Mouse (Mus musculus) T-cell, adult 2 months (primary cell): ENCODE results near the gene Tsen34.

Source experiments
- DNase-seq: peaks from one replicate; pipeline ENCODE4 v3.0.0; 2022; ENCODE audit warnings: low spot score

Gene Tsen34

DNA sequence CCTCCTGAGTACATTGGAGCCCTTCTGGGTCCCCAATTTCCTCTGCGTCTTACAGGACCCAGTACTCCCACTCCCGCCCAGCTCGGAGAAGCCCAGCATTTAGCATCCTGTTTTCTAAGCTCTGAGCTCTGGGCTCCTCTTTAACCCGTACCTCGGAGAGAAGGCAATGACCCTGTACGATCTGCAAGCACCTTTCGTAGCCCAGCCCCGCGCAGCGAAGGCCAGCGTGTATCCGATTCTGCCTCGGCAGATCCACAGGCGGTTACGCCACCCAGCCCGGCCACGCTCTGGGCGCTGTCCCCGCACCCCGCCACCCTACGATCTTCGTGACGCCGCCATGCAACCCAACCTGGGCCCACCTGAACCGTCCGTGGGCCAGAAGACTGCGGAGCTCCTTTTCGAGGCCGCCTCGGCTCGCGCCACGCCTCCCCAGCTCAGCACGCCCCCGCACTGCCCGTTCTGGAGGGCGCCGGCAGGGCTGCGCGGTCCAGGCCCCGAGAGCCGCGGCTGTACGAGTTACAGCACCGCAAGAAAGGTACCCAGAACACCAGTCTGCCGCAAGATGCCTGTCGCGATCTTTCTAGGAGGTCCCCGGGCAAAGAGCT, at the start of gene Tsen34:
TSS of gene Tsen34 (plus strand) at position 482 of the 605 bp plus-strand sequence.
- no peak for DNase-seq

DNA sequence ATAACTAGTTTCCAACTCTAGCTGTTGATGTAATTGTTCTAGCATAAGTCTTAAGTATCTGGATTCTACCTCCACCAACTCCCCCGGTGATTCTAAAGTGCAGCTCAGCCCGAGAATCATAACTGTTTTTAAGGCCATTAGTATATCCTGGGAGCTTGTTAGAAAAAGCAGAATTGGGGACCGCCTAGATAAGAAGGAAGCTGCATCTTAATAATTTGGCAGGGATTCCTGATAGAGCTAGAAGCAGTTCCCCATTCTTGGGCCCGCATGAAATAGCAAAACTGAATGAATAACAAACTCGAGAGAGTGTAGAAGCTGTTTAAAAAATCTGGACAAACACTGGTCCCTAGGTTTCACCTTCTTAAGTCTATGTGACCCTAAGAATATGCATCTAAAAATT, 49.3 kb upstream of the Tsen34 start:
- DNase-seq, result no peak

DNA sequence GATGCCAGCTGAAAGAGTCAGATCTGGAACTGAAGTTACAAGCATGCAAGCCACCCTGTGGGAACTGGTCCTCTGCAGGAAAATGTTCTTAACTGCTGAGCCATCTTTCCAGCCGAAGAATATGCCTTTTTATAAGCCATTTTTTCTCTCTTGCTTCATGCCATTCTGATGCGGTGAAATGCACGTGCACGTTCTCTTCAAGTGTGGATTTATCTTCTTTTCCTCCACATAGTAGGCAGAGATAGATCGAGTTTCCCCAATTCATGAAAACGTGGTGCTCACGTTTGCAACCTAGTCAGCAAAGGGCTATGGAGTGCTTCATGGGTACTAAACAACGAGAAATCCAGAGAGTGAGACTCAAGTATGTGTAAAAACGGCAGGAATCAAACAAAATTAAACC, 48.8 kb upstream of the Tsen34 start:
- DNase-seq, result no peak

DNA sequence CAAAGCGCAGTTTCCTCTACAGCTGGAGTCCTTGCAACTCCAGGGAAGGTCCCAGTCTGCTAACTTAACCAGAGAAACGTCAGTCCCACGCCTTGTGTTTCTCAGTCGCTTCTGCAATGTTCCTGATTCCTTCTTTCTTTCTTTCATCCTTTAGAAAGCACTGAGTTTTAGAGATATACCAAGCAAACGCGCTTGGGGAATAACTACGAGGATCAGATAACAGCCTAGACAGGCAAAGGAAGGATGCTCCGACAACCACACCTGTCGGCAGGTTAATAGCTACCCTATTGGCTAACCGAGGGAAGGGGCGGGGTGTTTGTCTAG, 48.4 kb upstream of the Tsen34 start:
- no peak for DNase-seq

DNA sequence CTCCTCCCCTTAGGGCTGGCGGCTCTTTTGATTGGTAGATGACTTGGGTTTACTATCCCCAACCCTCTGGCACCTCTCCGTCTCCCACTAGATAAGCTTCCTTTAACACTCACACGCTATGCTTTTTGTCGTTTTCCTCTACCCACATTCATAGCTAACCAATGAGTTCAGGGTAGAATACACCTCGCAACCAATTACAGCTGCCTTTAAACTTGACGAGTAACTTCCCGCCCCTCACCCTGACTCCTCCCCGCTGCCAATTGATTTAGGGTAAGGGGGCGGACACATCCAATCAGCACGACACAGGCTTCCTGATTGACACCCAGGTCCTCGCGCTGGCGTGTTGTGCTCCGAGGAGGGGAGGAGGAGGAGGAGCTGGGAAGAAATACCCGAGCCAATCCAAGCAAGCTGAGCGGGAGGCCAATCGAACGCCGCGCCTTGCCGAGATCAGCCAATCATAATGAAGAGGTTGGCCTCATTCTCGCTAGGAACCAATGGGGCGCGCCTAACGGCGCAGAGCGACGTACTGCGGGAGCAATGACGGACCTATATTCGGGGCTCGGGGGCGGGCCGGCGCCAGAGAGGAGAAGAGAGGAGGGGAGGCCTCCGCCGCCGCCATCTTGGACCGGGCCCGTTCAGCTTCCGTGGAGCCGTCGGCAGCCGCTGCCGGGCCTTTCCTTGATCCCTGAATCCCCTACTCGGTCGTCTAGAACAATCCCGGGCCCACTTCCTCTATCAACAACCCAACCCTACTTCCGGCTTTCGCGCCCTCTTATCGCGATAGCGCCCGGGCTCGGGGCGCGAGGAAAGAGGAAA, 47.8 kb upstream of the Tsen34 start, which contains the start of gene Cnot3:
TSS of gene Cnot3 (plus strand) at position 597 of the 816 bp plus-strand sequence.
- peak; percentile 100 for DNase-seq

DNA sequence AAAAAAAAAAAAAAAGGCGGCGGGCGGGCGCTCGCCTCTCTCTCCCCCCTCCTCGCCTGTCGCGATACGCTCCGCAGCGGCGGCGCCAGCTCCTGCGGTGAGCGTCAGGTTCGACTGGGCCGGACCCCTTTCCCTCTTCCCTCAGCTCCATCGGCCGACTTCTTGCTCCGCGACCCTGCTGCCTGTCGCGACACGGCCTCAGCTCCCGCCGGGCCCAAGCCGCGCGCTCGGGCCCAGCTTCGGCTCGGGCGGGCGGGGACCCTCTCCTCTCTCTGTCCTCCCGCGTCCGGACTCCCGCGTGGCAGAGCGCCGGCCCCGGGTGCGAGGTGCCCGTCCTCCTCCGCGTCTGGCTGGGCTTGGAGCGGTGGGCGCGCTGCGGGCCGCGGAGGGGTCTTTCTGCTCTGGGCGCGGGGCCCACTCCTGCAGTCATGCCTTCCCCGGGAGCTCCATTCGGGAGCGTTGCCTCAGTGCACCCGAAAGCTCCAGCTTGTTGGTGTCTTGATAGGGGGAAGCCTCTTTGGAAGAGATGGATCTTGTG, 47.1 kb upstream of the Tsen34 start:
- DNase-seq, result no peak

DNA sequence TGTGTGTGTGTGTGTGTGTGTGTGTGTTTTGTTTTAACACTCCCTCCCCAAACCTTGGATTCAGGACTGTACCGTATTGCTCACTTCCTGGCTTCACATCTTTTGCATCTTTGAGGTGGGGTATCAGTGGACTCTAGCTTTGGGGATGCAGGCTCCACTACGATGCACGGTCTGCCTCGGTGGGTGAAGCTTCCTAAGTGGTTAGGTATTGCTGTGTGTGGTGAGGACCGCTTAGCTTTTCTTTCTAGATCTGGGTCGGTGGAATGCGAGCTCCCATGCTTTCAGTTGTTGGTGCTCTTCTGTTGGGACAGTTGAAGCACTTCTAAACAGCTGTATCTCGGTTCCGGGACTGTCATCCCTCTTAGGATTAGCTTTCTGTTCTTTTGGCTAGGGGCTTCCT, 46.5 kb upstream of the Tsen34 start:
- DNase-seq, result no peak

DNA sequence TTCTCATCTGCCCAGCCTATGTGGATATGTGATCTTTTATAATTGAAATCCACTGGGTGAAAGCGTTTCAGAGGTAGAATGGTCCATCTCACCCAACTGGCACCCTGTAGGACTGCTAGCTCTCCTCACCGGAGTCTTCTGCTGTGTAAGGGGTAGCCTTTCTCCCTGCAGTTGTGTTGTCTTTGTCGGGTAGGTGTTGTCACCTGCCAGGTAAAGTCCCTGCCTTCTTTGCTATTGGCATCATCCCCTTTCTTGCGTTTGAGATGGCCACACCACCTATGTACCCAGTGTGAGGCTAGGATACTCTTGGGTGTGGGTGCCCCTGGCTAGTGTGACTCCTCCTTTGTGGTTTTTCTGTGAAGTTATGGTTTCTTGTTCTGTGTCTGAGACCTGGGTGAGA, 46.0 kb upstream of the Tsen34 start:
- no peak for DNase-seq

DNA sequence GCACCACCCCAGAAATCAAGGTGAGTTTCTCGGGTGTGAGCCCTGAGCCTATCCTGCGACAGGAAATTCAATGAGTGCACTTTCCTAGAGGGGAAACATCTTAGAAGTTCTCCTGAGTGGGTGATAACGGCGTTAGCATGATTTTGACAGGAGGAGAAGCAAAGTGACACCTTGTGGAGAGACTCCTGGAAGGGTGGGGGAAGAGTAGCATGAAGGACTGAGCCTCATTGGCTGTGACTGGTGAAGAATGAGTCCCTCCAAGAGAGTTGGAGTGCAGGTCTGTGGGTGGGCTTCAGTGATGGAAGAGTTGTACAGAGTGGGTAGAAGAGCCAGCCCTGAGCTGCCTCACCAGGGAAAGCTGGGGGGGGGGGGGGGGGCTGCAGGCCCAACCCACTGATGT, 35.7 kb upstream of the Tsen34 start:
- DNase-seq, result no peak

DNA sequence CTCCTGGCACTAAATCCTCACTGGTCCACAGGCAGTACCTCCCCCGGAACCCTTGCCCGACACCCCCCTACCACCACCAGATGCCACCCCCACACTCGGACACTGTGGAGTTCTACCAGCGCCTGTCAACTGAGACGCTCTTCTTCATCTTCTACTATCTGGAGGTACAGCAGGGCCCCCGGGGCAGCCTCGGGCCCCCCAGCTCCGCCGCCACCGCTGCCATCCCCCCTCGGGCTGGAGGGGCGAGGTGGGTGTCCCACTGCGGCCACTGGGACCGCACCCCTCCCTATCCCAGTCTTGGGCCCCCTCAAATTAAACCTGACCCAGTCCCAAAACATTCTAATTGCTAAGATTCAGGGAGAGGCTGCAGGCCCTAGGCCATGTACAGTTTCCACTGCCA, 34.1 kb upstream of the Tsen34 start:
- no peak for DNase-seq

DNA sequence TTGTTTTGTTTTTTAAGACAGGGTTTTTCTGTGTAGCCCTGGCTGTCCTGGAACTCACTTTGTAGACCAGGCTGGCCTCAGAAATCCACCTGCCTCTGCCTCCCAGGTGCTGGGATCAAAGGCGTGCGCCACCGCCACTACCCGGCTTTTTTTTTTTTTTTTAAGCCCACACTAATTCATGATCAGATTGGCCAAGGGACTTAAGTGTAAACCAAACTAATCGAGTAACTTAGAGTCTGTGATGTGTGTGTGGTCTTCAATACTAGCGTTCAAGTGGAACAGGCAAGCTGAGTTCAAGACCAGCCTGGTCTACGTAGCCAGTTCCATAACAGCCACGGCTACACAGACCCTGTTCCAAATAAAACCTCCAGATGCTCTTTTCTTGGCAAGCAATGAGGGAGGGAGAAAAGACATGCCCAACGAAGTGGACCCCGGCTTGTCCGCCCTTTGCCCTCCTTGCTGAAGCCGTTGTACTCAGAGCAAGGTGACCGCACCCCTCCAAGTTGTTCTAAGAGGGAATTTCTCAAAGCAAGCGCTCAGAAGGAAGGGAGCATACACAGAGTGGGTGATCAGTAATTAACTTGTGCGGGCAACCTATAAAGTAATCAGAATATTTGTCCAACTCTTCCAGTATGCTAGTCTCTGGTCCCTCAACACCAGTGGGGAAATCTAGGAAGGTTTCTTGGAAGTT, 28.0 kb upstream of the Tsen34 start:
- DNase-seq, result no peak

DNA sequence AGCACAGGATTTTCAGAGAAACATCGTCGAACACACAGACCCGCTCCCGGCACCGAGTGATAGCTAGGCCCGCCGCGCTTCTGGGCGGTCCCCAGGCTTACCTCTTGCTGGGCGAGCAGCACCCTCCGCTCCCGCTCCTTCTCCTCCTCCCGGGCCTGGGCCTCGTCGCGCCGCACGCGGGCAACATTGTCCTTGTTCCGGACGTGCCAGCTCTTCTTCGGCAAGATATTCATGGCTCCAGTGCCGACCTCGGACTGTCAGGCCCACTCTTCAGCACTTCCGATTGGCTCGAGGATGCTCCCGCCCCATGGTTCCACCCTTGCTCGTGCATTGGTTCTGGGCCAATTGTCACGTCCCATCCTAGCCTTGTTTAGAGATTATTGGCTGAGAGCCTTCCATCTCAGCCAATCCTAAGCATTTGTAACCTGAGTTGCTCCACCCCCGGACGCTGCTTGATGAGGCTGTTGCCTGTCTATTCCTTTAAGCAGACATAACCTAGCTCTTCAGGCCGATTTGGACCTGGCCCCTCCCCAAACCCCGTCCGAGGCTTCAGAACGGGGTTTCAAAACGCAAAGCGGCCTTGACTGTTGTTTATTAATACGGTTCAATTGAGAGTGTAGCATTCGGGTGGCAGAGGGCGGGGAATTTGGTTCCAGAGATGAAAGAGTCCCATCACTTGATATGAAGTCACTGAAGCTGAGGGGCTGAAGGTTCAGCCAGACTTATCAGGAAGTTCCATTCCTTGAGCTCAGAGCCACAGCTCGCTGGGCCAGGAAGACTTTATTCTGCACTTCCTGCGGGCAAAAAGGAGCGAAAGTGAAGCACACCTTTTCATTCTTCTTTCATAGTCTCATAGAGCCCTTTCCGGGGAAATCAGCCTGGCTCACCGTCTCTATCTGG, 27.2 kb upstream of the Tsen34 start, which contains the start of gene Leng1:
TSS of gene Leng1 (minus strand) at position 626 of the 900 bp plus-strand sequence.
- DNase-seq, result peak; percentile 95

DNA sequence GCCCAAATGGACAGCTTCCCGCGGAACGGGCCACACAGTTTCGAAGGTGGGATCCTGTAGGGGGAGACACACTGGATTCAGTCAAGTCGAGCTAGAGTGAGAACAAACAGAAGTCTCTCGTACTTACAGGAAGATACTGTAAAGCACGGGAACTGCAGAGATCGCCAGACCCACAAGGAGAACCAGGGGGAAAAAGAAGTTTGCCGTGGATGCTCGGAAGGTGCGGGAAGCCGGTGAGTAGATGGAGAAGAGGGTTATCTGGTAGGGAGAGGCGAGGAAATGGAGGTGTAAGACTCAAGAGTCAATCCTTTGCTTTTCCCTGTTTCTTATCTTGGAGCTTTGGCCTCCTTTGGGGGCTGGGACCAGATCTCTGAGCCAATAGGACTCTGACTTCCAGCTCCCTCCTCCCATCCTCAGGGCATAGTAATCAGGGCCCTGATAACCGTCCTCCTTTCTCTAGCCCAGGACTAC, 25.7 kb upstream of the Tsen34 start:
- DNase-seq, result no peak

DNA sequence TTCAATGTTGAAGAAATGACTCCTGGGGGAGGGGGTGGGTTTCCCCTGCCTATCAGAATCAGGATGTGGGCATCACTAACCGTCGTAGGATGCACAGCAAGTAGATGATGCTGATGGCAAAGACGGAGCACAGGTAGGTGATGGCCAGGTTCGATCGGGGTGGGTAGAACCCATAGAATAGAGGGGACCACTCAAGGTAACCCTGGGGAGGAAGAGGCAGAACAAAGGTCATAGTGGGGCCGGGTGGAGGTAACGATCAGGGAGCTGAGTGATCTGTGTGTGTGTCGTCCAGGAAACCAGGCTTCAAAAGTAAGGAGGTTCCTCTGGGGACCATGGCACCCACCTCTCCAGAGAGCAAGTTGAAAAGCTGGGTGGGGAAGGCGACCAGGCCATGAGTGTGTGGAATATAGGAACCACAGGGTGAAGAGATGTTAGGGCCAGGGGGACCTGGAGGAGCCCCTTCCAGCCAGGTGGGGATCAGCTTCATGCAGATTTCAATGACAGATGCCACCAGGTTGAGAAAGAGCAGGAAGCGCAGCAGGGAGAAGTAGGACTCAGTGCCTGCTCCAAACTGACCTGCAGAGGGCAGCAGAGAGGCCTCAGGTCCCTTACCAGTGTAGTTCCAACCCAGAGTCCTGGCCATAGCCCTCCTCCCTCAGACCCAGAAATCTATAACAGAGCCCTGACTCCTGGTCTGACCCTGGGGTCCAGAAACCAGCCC, 18.0 kb upstream of the Tsen34 start:
- DNase-seq, result peak; percentile 67

DNA sequence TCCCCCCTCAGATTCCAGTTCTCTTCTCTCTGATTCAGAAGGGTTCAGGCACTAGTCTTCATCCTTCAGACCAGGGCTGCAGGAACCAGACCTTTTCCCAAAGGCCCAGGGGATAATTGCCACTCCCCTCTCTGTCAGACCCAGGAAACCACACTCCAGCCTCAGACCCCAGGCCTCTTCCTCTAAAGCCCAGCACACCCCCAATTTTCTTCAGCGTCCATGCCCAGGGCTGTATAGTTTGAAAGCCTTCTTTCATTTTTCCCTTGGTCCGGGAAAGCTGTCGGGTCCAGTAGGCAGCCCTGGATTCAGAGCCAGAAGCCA, 17.5 kb upstream of the Tsen34 start:
- no peak for DNase-seq

DNA sequence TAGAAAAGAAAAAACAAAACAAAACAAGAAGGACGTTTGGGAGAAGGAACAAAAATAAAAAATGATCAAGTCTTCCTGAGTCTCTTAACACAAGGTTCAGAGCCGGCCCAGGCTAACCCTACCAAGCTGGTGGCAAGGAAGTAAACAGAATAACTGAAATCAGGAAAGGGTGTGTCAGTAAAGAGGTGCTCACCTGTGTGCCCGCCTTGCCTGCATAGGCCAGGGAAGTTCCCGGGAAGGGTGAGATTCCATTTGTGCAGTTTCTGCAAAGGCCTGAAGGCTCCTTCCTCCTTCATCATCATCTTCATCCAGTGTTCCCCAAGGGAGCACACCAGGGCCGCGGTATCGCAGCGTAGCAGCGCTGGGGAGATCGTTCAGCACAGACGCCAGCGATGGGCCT, 16.3 kb upstream of the Tsen34 start:
- DNase-seq, result no peak

DNA sequence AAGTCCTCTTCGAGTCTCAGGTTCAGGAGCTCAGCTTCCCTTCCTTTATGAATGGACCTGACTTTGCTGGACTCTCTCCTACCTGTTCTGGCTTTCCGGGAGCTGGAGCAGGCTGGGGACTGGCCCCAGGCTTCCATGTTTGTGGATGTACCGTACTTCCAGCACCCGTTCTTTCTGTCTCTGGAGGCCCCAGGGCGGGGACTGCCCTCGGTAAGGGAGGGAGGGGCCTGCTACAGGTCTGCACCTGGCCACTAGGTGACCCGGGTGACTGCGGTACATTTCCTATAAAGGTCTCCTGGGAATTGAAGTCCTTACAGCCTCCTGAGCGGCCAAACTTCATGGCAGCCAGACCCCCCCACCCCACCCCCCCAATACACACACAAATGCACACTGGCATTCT, 15.3 kb upstream of the Tsen34 start, which contains the start of gene Tmc4:
TSS of gene Tmc4 (minus strand) at position 212 of the 400 bp plus-strand sequence.
- DNase-seq, result no peak

DNA sequence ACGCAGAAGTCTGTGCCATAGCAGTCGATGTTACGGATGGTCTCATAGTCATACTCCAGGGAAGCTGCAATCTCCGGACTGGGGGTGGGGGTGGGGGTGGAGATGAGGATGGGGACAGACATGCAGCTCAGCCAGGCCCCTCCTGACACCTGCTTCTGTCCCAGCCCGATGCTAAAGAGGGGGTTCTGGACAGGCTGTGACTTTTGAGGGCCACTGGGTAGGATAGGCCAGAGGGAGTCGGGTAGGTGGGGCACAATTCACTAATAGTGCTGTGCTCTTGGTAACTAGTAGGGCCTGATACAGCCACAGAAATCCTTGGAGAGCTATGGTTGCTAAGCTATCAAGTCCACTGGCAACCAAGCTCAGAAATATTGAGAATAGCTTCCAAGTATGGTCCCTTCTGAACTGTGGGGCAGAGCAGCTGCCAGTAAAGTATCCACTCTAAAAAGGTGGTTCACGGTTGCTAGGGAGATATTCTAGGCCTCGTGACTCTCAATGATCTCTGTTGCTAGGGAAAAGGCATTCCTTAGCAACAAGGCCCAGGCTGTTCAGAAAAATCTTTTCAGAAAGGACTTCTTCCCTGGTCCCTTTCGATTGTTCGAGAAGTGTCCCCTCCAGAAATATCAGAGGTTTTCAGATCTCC, 8.6 kb upstream of the Tsen34 start:
- DNase-seq, result no peak

DNA sequence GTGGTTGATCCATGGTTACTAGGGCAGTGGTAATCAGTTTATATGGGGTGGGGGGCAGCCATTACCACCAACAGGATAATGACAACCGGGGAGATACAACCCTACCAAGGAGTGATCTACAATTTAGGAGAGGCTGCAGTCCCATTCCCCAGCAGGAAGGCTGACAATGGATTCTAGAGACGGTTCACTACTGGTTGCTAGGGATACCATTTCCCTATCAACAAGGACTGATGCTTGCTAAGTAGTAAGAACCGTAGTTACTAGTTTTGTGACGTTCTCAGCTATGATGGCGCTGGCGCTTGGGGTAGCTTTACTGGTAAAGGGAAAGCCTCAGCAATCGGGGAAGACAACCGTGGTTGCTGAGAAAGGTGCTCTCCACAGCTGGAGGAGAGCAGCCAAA, 8.0 kb upstream of the Tsen34 start:
- no peak for DNase-seq

DNA sequence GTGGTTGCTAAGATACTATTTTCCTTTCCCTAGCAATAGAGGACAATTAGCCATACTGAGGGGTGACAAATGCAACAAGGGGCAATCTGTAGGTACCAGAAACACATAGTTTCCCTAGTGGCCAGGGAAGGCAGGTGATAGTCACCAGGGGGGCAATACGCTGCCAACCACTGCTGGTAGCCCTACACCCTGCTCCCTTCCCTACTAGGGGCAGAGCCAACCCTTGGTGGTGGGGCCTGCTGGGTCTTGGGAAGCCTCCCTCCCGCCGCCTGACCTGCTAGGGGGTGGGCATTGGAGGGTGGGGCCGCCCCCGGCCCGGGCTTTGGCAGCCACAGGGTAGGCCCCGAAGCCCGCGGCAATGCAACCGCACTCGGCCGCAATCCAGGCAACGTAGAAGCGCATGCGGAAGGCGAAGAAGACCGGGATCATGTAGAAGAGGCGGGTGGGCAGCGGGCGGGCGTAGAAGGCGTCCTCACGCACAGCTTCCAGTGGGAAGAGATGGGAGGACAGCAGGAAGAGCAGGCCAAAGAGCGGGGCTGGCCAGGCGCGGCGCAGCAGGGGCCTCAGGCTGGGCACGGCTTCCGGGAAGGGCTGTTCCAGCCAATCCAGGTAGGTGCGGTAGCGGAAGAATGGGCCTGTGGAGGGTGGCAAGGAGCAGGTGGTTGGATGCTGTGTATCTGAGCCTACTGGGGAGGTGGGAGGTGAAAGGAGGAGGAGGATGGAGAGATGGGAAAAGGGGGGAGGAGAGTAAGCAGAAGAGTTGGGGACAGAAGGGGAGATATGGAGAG, 7.1 kb upstream of the Tsen34 start:
- DNase-seq, result no peak
